Mouse (Mus musculus): ENCODE results near the gene Plcg2. TPM values are rescaled to one million over a fixed set of nuclear protein-coding genes. Genes with fewer than 3 reads are reported as not detected.

Gene Plcg2
- total RNA-seq (2023) = 100 to 1,000 TPM; 192 to 210 TPM

DNA sequence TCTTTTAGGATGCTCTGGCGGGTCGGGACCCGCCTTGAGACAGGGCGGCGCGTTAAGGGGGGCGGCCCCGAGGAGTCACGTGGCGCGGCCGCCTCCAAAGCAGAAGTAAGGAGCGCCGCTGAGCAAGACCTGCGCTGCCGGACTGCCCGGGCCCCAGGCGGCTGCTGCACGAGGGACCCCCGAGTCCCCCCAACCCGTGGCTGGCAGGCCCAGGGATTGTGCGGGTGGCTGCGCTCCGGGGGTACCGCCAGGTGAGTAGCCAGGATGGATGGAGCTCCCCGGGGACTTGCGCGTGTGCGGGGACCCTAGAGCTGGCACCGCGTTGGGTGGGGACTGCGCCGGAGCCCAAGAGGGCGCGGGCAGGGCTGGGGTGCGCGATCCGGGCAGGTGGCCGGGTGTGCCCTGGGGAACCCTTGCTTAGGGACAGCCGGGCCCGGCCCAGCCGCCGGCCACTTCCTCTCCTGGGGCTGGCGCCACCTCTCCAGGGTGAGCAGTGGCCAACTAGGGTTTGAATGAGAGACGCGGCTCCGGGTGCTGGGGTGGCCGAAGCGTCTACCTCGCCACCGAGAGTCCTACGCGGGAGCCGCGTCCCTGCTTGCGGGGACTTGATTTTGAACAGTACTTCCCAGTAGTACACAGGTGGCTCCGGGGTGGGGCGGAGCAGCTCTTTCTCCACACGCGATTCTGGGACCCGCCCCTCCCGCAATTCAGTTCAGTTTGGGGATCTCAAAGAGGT is at the start of gene Plcg2:
Gene Plcg2 (plus strand): TSS at position 113 of the 736 bp plus-strand sequence.

DNA sequence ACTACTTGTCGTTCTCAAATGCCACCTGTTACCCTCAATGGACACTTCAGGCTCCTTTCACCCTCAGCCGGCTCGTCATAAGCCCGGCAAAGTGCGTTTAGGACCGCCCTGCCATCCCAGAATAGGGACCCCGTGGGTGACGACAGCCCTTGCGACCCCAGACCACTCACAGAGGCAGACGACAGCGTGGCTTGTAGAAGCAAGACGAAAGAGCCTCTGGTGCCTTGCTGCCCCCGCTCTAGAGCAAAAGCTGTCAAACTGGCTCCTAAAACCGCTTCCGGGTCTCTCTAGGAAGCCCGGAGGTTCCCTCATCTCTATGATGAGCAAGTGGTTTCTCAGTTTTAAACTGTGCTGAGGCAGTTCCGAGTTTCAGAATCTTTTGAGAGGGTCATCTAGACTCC is 175.3 kb downstream of the Plcg2 start, which contains the start of gene Sdr42e1:
Gene Sdr42e1 (minus strand): TSS at position 260 of the 401 bp plus-strand sequence.

Other genes with a start within 250 kb of the Plcg2 start
- 100 to 1,000 TPM; 221 to 231 TPM for gene Cmip, start 241.2 kb upstream of the Plcg2 start, total RNA-seq (2023)
- gene Sdr42e1, start 175.4 kb downstream of the Plcg2 start, total RNA-seq (2023) = 1 to 10 TPM; 1.2 to 2.0 TPM
- 1 to 10 TPM in 1 of 2 experiments, under 1 TPM in 1; 0.77 to 1.6 TPM for gene Hsd17b2, start 203.6 kb downstream of the Plcg2 start, total RNA-seq (2023)

Measured in neutrophil, adult 59 days (primary cell).